Mouse (Mus musculus): ENCODE measurements around the gene 4932438H23Rik. TPM values are rescaled to one million over a fixed set of nuclear protein-coding genes. Genes with fewer than 3 reads are reported as not detected.
A peak's percentile ranks its signal among the peaks of the same experiment; 100 is the strongest.

4932438H23Rik gene
- polyA plus RNA-seq (2014; fragmentation: Nextera tagmentation; extraction: Ambion mirVana), result not detected in 2 replicates

DNA sequence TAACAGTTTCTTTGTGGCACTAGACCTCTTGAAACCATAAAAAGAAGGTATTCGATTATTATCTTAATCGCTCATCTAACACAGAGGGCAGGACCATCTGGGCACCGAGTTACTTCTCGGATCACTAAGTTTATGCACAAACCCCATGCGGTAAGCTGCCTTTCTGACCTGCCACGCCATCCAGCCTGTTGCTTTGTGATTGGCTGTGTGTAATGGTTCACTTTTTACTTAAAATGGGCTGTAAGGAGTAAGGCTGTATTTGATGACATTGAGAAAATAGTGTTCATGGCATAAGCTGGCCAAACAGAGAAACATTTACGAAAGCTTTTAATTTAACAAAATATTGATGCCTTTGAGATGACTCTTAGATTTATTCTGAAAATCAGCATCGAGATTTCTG lies at the start of gene 4932438H23Rik:
Gene 4932438H23Rik (minus strand): TSS at position 101 of the 400 bp plus-strand sequence.
- DNase-seq (ENCODE audit: low spot score) (no peak), ATAC-seq (replicated peaks; ENCODE audit: insufficient number of reproducible peaks, low FRiP score, low TSS enrichment, low read depth) (no peak)
- H3K9ac ChIP-seq (replicated peaks; ENCODE audit: low read length), result no peak within 1 kb of the TSS
- no peaks in the 10 kb centered on the region for H3K27me3 ChIP-seq (ENCODE audit: control insufficient read depth, insufficient read depth, low read length)
- no peaks in the 10 kb centered on the region for H3K36me3 ChIP-seq (replicated peaks; ENCODE audit: control insufficient read depth, insufficient read depth, low read depth, low read length)
- 91% methylated on average over 8 of the region's 8 CpGs for WGBS
- no peak within 1 kb of the TSS for H3K27ac ChIP-seq (replicated peaks; ENCODE audit: low read depth, low read length)
- H3K4me3 ChIP-seq (ENCODE audit: low read depth, low read length), result no peak within 1 kb of the TSS
- H3K4me2 ChIP-seq (ENCODE audit: low read depth, low read length), result no peak within 1 kb of the TSS
- H3K4me1 ChIP-seq (ENCODE audit: control insufficient read depth, insufficient read depth, low read length), result peaks cover 3% of the 10 kb centered on the region; the same call in 1 of the 2 replicates
- H3K9me3 ChIP-seq (replicated peaks; ENCODE audit: control insufficient read depth, low read length), result no peaks in the 10 kb centered on the region

DNA sequence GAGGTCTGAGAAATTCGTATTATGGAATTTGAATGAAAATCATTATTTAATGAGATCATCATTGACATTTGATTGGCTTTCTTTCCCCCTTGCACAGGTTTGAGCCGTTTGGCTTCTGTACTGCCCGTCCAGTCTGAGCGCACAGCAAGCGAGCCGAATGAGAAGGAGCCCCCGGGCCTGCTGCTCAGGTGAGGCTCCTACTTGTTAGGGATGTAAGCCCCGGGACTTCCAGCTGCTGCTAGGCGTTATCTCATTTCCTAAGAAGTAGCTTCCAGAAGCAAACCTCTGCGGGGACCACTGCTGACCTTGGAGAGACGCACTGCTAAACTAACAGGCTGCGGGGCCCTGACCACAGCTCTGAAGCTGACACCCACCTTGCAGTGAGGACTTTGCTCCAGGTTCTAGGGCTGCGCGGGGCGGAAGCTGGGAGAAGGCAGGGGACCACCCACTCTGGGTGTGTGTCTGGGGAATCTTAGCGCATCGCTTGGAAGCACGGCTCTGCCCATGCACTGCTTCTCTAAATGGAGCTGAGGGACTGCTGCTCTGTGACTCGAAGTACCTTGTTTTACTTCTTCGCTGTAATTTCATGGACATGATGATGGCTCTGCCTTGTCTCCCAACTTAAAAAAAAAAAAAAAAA lies 46.2 kb upstream of the 4932438H23Rik start:
- DNase-seq (ENCODE audit: low spot score), result peak; percentile 18
- Histone ChIP-seq H3K4me3 (ENCODE audit: low read depth, low read length) (no peak overlapping the region), H3K27me3 (ENCODE audit: control insufficient read depth, insufficient read depth, low read length) (peaks cover 9% of the 10 kb centered on the region), H3K36me3 (replicated peaks; ENCODE audit: control insufficient read depth, insufficient read depth, low read depth, low read length) (no peaks in the 10 kb centered on the region), H3K9me3 (replicated peaks; ENCODE audit: control insufficient read depth, low read length) (no peaks in the 10 kb centered on the region), H3K9ac (replicated peaks; ENCODE audit: low read length) (no peak overlapping the region; the same call in 1 of the 2 replicates), H3K27ac (replicated peaks; ENCODE audit: low read depth, low read length) (no peak overlapping the region), H3K4me1 (ENCODE audit: control insufficient read depth, insufficient read depth, low read length) (no peaks in the 10 kb centered on the region; the same call in 1 of the 2 replicates), H3K4me2 (ENCODE audit: low read depth, low read length) (no peak overlapping the region)
- 22% methylated on average over 20 of the region's 20 CpGs for WGBS
- ATAC-seq (replicated peaks; ENCODE audit: insufficient number of reproducible peaks, low FRiP score, low TSS enrichment, low read depth), result no peak

DNA sequence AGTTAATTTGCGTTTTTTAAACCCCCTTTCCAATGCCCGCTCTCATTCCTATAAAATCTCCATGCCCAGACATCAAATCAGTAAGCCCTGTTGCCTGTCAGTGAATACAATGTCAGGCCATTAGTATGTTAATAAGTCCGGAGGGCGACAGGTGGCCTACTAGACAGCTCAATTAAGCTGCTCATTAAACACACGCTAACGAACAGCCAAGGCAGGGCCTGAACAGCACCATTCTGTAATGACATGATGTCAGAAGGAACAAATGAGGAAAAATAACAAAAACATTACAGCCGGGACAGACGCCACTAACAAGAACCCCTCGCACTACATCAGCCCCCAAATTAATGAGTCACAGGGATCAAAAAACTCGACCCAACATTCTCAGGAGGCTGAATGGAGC lies 45.5 kb upstream of the 4932438H23Rik start:
- Histone ChIP-seq H3K36me3 (replicated peaks; ENCODE audit: control insufficient read depth, insufficient read depth, low read depth, low read length) (no peaks in the 10 kb centered on the region), H3K9me3 (replicated peaks; ENCODE audit: control insufficient read depth, low read length) (no peaks in the 10 kb centered on the region), H3K4me2 (ENCODE audit: low read depth, low read length) (no peak overlapping the region), H3K27me3 (ENCODE audit: control insufficient read depth, insufficient read depth, low read length) (peaks cover 9% of the 10 kb centered on the region), H3K27ac (replicated peaks; ENCODE audit: low read depth, low read length) (no peak overlapping the region), H3K4me3 (ENCODE audit: low read depth, low read length) (no peak overlapping the region), H3K4me1 (ENCODE audit: control insufficient read depth, insufficient read depth, low read length) (no peaks in the 10 kb centered on the region; the same call in 1 of the 2 replicates), H3K9ac (replicated peaks; ENCODE audit: low read length) (no peak overlapping the region)
- DNase-seq (ENCODE audit: low spot score) (peak; percentile 48), ATAC-seq (replicated peaks; ENCODE audit: insufficient number of reproducible peaks, low FRiP score, low TSS enrichment, low read depth) (peak; percentile 41; the same call in 1 of the 2 replicates)
- WGBS, result 12% methylated on average over 10 of the region's 10 CpGs

DNA sequence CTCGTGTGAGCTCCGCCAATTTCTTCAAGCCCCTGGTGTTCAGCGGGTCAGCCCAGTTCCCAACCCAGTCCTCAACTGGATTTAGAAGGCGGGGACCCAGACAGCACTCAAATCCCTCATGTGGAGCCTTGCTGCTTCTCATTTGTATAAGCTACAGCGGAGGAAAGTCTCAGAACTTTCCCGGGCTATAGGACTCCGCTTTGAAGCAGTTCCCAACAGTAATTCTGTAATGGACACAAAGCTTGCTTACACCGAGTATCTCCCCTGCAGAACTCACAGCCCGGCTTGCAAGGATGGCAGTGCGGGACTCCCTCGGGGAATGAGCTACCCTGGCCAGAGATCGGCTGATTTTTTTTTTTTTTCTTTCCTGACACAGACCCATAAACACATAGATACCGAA lies 45.1 kb upstream of the 4932438H23Rik start:
- H3K9ac ChIP-seq (replicated peaks; ENCODE audit: low read length), result no peak overlapping the region
- H3K4me2 ChIP-seq (ENCODE audit: low read depth, low read length), result no peak overlapping the region
- H3K9me3 ChIP-seq (replicated peaks; ENCODE audit: control insufficient read depth, low read length), result no peaks in the 10 kb centered on the region
- WGBS, result 6% methylated on average over 13 of the region's 13 CpGs
- no peak overlapping the region for H3K4me3 ChIP-seq (ENCODE audit: low read depth, low read length)
- peak; percentile 77 for ATAC-seq (replicated peaks; ENCODE audit: insufficient number of reproducible peaks, low FRiP score, low TSS enrichment, low read depth)
- no peaks in the 10 kb centered on the region for H3K36me3 ChIP-seq (replicated peaks; ENCODE audit: control insufficient read depth, insufficient read depth, low read depth, low read length)
- H3K27ac ChIP-seq (replicated peaks; ENCODE audit: low read depth, low read length), result no peak overlapping the region
- no peaks in the 10 kb centered on the region; the same call in 1 of the 2 replicates for H3K4me1 ChIP-seq (ENCODE audit: control insufficient read depth, insufficient read depth, low read length)
- H3K27me3 ChIP-seq (ENCODE audit: control insufficient read depth, insufficient read depth, low read length), result peaks cover 9% of the 10 kb centered on the region
- DNase-seq (ENCODE audit: low spot score), result peak; percentile 29

DNA sequence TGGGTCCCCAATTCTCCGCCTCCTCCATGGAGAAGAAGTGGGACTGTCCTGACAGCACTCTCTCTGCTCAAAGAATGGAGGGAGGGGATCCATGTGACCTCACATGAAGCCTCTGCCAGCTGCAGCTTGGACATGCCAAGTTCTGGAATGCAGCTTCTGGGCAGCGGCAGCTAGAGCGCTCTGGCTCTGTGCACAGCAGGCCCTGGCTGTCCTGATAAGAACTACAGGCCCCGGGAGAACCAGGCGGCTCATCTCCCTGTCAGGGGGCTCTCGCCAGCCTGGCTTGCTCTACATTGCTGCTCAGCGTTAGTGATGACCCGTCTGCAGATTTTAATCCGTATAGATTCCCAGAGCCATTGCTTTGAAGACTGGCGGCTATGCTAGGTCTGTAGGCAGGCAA lies 44.6 kb upstream of the 4932438H23Rik start:
- Histone ChIP-seq H3K9ac (replicated peaks; ENCODE audit: low read length) (no peak overlapping the region), H3K36me3 (replicated peaks; ENCODE audit: control insufficient read depth, insufficient read depth, low read depth, low read length) (no peaks in the 10 kb centered on the region), H3K4me1 (ENCODE audit: control insufficient read depth, insufficient read depth, low read length) (no peaks in the 10 kb centered on the region; the same call in 1 of the 2 replicates), H3K27ac (replicated peaks; ENCODE audit: low read depth, low read length) (no peak overlapping the region), H3K4me2 (ENCODE audit: low read depth, low read length) (no peak overlapping the region), H3K4me3 (ENCODE audit: low read depth, low read length) (no peak overlapping the region), H3K27me3 (ENCODE audit: control insufficient read depth, insufficient read depth, low read length) (peaks cover 9% of the 10 kb centered on the region), H3K9me3 (replicated peaks; ENCODE audit: control insufficient read depth, low read length) (no peaks in the 10 kb centered on the region)
- no peak for DNase-seq (ENCODE audit: low spot score)
- 17% methylated on average over 10 of the region's 10 CpGs for WGBS
- ATAC-seq (replicated peaks; ENCODE audit: insufficient number of reproducible peaks, low FRiP score, low TSS enrichment, low read depth), result 0 out of 2 replicates have a peak, but pooled peaks have one; percentile 49

DNA sequence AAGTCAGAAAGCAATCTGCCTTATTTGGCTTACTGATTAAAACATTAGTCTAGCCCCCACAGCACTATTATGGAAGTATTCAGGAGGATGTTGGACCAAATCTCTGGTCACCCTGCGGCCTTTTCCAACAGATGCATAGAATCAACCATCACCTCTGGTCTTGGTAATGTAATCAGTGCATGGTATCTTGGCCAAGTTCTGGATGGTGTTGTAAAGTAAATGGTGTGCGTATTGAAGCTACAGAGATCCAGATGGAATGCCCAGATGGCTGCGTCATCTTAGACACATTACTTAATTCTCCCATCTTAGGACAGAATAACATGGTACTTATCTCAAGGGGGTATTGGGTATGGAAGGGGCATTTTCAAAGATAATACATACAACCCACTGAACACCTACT lies 43.8 kb upstream of the 4932438H23Rik start:
- no peak overlapping the region for H3K4me3 ChIP-seq (ENCODE audit: low read depth, low read length)
- H3K4me1 ChIP-seq (ENCODE audit: control insufficient read depth, insufficient read depth, low read length), result no peaks in the 10 kb centered on the region; the same call in 1 of the 2 replicates
- no peaks in the 10 kb centered on the region for H3K36me3 ChIP-seq (replicated peaks; ENCODE audit: control insufficient read depth, insufficient read depth, low read depth, low read length)
- DNase-seq (ENCODE audit: low spot score) (no peak), ATAC-seq (replicated peaks; ENCODE audit: insufficient number of reproducible peaks, low FRiP score, low TSS enrichment, low read depth) (no peak)
- no peak overlapping the region for H3K27ac ChIP-seq (replicated peaks; ENCODE audit: low read depth, low read length)
- H3K9ac ChIP-seq (replicated peaks; ENCODE audit: low read length), result no peak overlapping the region
- WGBS, result 88% methylated on average over 3 of the region's 3 CpGs
- H3K9me3 ChIP-seq (replicated peaks; ENCODE audit: control insufficient read depth, low read length), result no peaks in the 10 kb centered on the region
- H3K27me3 ChIP-seq (ENCODE audit: control insufficient read depth, insufficient read depth, low read length), result peaks cover 9% of the 10 kb centered on the region
- H3K4me2 ChIP-seq (ENCODE audit: low read depth, low read length), result no peak overlapping the region

DNA sequence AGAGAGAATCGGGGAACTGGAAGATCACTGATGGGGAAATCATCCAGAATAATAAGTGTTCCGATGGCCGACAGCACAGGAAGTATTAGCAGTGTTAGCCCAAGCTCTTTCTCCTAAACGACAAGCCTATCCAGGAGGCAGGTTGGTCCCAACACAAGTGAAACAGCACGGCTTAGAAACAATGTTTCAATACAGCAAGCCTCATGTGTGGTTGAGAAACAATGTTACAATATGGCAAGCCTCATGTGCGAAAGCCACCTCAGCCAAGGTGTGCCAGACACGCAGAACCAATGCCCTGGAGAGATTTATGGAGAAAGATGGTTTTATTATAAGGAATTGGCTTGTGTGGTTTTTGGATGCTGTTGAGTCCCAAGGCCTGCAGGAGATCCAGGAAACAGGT lies 43.2 kb upstream of the 4932438H23Rik start:
- Histone ChIP-seq H3K4me1 (ENCODE audit: control insufficient read depth, insufficient read depth, low read length) (no peaks in the 10 kb centered on the region; the same call in 1 of the 2 replicates), H3K9ac (replicated peaks; ENCODE audit: low read length) (no peak overlapping the region), H3K4me3 (ENCODE audit: low read depth, low read length) (no peak overlapping the region), H3K27ac (replicated peaks; ENCODE audit: low read depth, low read length) (no peak overlapping the region), H3K36me3 (replicated peaks; ENCODE audit: control insufficient read depth, insufficient read depth, low read depth, low read length) (no peaks in the 10 kb centered on the region), H3K27me3 (ENCODE audit: control insufficient read depth, insufficient read depth, low read length) (peaks cover 9% of the 10 kb centered on the region), H3K4me2 (ENCODE audit: low read depth, low read length) (no peak overlapping the region), H3K9me3 (replicated peaks; ENCODE audit: control insufficient read depth, low read length) (no peaks in the 10 kb centered on the region)
- DNase-seq (ENCODE audit: low spot score), result no peak
- WGBS, result 92% methylated on average over 7 of the region's 7 CpGs
- ATAC-seq (replicated peaks; ENCODE audit: insufficient number of reproducible peaks, low FRiP score, low TSS enrichment, low read depth), result no peak

DNA sequence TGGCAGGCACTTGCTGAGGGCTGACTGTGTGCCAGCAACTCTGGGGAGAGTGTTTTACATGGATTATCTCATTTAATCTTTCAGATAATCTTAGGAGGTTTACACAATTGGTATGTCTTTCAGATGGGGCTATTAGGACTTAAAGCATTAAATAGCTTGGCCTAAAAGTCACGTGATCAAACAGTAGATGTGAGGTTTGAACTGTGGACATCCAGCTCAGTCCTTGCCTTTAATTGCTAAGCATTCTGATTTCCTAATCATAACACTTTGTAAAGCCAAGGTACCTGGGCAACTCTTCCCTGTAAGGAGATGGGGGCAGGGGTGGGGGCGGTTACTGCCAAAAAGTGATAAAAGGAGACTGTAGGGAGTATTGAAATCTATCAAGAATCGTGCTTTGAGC lies 41.7 kb upstream of the 4932438H23Rik start:
- WGBS, result 83% methylated on average over 3 of the region's 3 CpGs
- DNase-seq (ENCODE audit: low spot score), result no peak

More for the DNA sequence above, 41.7 kb upstream of the 4932438H23Rik start:
- no peaks in the 10 kb centered on the region; the same call in 1 of the 2 replicates for H3K4me1 ChIP-seq (ENCODE audit: control insufficient read depth, insufficient read depth, low read length)
- H3K9me3 ChIP-seq (replicated peaks; ENCODE audit: control insufficient read depth, low read length), result no peaks in the 10 kb centered on the region
- H3K4me3 ChIP-seq (ENCODE audit: low read depth, low read length), result no peak overlapping the region
- ATAC-seq (replicated peaks; ENCODE audit: insufficient number of reproducible peaks, low FRiP score, low TSS enrichment, low read depth), result no peak
- H3K9ac ChIP-seq (replicated peaks; ENCODE audit: low read length), result no peak overlapping the region
- no peak overlapping the region for H3K27ac ChIP-seq (replicated peaks; ENCODE audit: low read depth, low read length)
- no peak overlapping the region for H3K4me2 ChIP-seq (ENCODE audit: low read depth, low read length)
- peaks cover 9% of the 10 kb centered on the region for H3K27me3 ChIP-seq (ENCODE audit: control insufficient read depth, insufficient read depth, low read length)
- no peaks in the 10 kb centered on the region for H3K36me3 ChIP-seq (replicated peaks; ENCODE audit: control insufficient read depth, insufficient read depth, low read depth, low read length)
